Mouse (Mus musculus): ENCODE data around the gene Mthfd2.

Mthfd2 gene

GRCm38 (mm10) chr6:83341387-83341786, 15.7 kb upstream of the Mthfd2 start:
- DNase-seq (ENCODE audit: low spot score in 2 of 2), result no peak

GRCm38 (mm10) chr6:83327591-83328190, 2.0 kb upstream of the Mthfd2 start:
- DNase-seq (ENCODE audit: low spot score in 2 of 2), result no peak

GRCm38 (mm10) chr6:83326761-83327160, 1.1 kb upstream of the Mthfd2 start:
- no peak for DNase-seq (ENCODE audit: low spot score in 2 of 2)

- no peak for DNase-seq (ENCODE audit: low spot score in 2 of 2)
Observed at GRCm38 (mm10) chr6:83326394-83326736, 657 bp upstream of the Mthfd2 start.

DNA sequence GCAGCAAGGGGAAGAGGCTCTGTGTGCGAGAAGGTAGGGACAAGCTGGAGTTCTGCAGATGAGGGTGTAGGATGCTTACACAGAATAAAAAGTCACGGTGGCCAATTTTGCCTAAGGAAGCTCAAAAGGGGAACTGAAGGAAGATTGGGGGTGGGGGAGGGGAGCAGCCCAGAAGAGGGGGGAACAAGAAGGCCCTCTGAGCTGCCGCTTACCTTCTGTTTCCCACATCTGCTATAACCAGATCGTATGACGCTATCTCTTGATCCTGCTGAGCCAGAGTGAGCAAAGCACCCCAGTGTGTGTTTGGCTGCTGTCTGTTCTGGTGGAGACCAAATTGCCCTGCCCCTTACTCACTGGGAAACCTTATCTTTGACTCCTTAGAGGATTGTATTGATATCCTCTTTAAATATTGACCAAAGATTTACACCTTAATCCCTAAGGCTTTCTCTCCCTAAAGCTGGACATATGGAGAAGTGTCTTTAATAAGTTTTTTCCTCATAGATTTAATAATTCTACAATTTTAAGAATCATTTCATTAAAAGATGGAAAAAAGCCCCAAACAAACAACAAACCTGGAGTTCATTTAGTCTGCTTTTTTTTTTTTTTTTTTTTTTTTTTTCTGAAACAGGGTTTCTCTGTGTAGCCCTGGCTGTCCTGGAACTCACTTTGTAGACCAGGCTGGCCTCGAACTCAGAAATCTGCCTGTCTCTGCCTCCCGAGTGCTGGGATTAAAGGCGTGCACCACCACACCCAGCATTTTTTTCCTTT, 1.9 kb downstream of the Mthfd2 start:
- no peak for DNase-seq (ENCODE audit: low spot score in 2 of 2)

DNA sequence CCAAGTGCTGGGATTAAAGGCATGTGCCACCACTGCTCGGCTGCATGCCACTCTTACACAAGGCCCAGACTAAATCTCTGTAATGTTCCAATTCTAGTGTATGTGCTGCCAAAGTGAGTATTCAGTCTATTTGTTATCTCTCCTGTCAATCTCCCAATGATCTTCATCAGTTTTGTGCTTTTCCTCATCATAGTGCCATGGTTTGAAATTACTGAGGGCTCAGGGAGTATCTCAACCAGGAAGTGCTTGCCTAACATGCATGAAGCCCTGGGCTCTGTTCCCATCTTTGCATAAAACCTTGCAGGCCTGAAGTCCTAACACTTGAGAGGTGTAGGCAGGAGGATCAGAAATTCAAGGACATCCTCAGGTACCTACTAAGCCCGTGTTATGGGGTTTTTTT, 2.9 kb downstream of the Mthfd2 start:
- DNase-seq (ENCODE audit: low spot score in 2 of 2), result no peak

DNA sequence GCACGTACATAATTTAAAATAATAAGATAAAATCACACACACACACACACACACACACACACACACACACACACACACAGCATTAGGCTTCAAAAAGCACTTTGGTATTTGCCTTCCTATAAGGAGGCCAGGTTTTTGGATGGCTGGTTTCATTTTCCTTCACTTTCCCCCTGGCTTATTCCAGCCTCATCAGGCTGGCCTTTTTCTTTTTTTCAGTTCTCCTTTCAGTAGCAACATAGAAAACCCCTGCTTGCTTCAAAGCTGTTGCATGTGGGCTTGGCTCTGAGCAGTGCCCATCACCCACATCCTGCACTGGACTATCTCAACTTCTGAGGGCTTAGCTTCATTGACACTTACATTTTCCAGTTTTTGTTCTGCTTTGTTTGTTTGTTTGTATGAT, 3.8 kb downstream of the Mthfd2 start:
- DNase-seq (ENCODE audit: low spot score in 2 of 2), result no peak

GRCm38 (mm10) chr6:83317108-83317741, 8.5 kb downstream of the Mthfd2 start:
- DNase-seq (ENCODE audit: low spot score in 2 of 2), result peak; percentile 92 to 97

GRCm38 (mm10) chr6:83316022-83316421, 9.7 kb downstream of the Mthfd2 start:
- peak in 1 of 2 experiments; percentile 31 for DNase-seq (ENCODE audit: low spot score in 2 of 2)

DNA sequence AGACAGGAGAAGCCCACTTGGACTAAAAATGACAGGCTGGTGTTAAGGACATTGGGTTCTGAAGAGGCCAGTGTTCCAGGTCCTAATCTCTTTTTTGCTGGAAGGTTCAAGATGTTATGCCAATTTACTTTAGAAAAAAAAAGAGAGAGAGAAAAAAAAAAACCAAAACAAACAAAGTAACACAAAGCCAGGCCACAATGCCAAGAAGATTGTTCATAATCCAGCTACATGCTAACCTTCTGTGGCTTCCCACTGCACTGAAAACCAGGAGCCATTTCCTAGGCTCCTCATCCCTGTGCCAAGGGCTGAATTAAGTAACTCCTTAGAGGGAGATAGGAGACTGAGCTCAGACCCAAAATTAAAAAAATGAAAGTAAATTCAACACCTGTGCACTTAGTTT, 10.4 kb downstream of the Mthfd2 start:
- no peak for DNase-seq (ENCODE audit: low spot score in 2 of 2)

GRCm38 (mm10) chr6:83312514-83312913, 13.2 kb downstream of the Mthfd2 start:
- no peak for DNase-seq (ENCODE audit: low spot score in 2 of 2)

DNA sequence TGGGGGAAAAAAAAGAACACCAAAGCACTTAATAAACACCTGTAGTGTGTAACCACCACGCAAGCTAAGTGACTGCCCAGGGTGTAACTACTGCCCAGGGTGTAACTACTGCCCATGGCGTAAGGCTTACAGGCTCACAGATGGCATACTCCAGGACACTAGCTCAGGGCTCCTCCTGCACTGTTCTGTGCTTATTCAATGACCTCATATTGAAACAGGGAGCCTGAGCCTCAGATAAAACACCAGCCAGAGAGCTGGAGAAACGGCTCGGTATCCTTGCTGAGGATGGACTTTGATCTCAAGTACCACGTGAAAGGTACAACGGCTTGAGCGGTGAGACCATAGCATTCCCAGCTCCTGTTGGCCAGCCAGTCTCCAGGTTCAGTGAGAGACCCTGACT, 13.7 kb downstream of the Mthfd2 start:
- DNase-seq (ENCODE audit: low spot score in 2 of 2), result no peak

DNA sequence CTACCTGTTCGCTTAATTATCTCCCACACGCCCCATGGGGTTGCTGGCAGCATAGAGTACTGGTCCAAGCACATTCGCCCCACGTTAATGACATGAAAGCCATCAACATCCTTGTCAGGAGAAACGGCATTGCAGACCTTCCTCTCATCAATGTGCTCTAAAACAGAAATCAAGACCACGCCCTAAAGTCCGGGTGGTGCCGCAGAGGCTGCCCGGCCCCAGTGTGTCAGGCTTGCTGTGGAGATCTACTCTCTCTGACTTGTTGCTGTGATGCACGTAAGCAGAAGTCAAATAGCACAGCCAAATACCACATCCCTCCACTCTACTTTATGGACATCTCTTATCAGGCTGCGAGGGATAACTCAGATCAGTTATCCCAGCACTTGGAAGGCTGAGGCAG, 14.5 kb downstream of the Mthfd2 start:
- DNase-seq (ENCODE audit: low spot score in 2 of 2), result no peak

DNA sequence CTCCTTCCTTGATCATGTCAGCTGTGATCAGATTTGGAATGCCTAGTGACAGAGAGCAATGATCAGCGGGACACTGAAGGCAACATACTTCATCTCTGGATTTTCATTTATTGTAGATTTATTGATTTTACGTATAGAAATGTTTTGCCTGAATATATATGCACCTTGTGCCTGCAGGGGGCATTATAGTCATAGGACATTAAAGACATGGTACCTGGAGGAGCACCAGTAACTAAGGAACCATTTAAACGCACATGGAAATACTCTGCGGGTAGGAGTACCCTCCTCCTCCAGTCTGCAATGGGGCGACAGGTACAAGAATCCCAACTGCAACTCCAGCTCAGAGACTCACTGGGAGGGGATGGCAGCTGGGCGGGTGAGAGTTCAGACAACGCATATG, 16.7 kb downstream of the Mthfd2 start:
- no peak for DNase-seq (ENCODE audit: low spot score in 2 of 2)

DNA sequence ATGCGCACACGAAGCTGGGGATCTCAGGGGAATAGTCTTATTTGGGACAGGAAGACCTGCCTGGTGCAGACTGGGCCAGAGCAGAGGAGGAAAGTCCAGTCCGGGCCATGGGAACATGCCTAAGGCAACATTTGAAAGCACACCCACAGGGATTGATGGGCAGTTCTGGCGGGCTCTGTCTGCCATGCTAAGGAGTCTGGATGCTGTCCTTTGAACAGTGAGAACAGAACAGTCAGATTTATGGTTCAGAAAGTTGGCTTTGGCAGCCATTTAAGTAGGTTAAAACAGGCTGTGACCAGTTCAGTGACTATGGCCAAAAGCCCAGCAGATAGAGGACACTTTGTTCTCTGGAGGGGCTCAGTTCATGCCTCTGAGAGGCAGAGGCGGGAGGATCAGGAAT, 23.4 kb downstream of the Mthfd2 start:
- DNase-seq (ENCODE audit: low spot score in 2 of 2), result no peak

- no peak for DNase-seq (ENCODE audit: low spot score in 2 of 2)
Observed at GRCm38 (mm10) chr6:83301294-83301693, 24.4 kb downstream of the Mthfd2 start.

DNA sequence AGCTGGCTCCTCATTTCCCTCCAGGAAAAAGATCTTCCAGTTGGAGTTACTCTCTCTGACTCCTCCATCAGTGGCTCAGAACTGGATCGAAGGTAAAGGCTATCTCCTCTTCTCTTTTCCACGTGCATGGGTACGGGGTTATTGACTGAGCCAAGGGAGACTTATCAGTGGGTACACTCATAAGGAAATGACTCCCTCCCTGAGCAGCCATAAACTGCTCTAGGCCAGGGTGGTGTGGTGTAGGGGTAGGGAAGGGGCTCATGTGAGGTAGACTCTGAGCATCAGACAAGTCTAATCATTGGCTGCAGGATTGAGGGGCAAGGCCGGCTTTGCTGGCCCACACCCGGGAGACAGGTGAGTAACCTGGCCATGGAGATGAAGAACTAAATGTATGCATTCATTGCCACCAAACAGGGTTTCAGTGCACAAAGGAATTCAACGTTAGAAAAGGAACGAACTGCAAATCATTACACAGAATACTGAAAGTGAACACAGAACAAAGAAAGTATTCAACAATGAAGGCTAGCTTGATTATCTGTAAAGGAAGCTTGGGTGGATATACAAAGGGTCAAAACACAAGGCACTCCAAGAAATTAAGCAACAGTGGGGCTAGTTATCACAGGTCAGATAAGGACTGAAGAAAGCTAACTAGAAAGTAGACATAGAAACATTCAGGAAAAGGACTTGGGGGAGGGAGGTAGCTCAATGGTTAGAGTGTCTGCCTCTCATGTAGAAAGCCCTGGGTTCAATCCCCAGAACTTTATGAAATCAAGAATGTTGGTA, 25.1 kb downstream of the Mthfd2 start:
- no peak for DNase-seq (ENCODE audit: low spot score in 2 of 2)

DNA sequence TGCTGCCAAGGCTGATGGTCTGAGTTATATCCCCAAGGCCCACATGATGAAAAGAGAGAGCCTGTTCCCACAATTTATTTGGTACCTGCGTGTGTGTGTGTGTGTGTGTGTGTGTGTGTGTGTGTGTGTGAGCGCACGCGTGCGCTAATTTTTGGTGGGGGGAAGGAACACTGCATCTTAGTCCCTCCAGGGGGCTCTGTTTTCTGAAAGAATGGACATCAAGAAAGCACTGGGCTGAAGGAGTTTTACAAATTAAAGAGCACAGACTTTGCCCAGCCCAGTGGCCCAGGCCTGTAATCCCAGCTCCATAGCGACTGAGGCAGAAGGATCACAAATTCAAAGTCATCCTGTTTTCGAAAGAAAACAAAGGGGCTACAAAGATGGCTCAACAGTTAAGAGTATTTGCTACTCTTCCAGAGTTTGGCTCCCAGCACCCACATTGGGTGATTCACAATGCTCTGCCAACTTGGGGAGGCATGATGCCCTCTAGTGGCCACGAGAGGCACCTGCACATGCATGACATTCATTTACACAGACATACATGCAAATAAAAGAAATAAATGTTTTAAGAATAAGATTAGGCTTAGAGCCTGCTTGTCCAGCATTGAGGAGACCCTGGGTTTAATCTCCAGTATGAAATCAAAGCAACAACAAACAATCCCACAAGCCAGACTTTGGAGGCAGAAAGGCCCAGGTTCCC, 45.3 kb downstream of the Mthfd2 start:
- no peak for DNase-seq (ENCODE audit: low spot score in 2 of 2)

DNA sequence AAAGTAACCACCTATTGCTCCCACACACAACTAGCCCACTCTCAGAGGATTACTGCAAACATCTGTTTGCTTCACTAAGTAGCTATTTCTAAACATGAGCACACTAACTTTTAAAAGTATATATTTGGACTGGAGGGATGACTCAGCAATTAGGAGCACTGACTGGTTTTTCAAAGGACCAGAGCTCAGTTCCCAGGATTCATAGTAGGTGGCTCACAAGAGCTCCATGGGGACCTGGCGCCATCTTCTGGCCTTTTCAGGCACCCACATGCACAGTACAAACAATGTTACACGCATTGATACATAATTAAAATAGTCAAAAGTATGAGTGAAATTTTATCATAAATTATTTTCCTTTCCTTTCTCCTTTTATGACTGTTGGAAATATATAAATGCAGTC, 46.8 kb downstream of the Mthfd2 start:
- peak in 1 of 2 experiments; percentile 36 for DNase-seq (ENCODE audit: low spot score in 2 of 2)

- no peak for DNase-seq (ENCODE audit: low spot score in 2 of 2)
Observed at GRCm38 (mm10) chr6:83277151-83277550, 48.6 kb downstream of the Mthfd2 start.

DNA sequence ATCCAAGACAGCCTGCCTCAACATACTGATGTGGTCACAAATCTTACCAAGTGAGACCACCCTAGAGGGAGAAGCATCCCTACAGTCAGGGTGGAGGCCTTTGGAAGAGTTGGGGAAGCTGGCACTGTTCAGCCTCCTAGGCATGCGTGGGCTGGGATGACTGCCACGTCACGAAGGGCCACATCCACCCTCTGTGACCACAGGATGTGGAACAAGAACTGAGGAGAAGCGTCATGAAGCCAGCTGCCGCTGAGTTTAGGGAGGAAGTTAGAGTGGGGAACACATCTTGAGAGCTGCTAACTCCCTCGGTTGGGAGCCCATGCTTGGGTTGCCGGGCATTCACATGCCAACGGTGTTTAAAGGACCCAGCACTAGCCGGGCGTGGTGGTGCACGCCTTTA, 52.0 kb downstream of the Mthfd2 start:
- no peak for DNase-seq (ENCODE audit: low spot score in 2 of 2)

All from spleen, postnatal 4 days (tissue).